Mouse (Mus musculus) embryonic facial prominence, embryonic 14.5 days (tissue): ENCODE measurements around the gene March8. TPM values are rescaled to one million over a fixed set of nuclear protein-coding genes. Genes with fewer than 3 reads are reported as not detected.
"Not testable (repeated sequence)": the region's sequence is repeated elsewhere in the genome, so short reads cannot be mapped to it uniquely, and the experiment has no call there.

Source experiments
- ATAC-seq: fragments of 200-750 bp; cut with Nextera tagmentation; 2 replicates; pipeline ENCODE4 v1.8.0; 2017; ENCODE audit warnings: low read depth, moderate number of reproducible peaks, moderate TSS enrichment
- DNase-seq: peaks from one replicate; pipeline ENCODE4 v3.0.0-alpha.2; 2015; ENCODE audit warnings: low spot score
- H3K27ac ChIP-seq: fragments of 300-500 bp; sonication (generic); replicated peaks from 2 replicates; pipeline ENCODE4 v1.5.1; 2014; ENCODE audit warnings: low read depth, mild to moderate bottlenecking, low read length, moderate library complexity
- H3K27me3 ChIP-seq: fragments of 300-500 bp; sonication (generic); replicated peaks from 2 replicates; pipeline ENCODE4 v1.6.1; 2014; ENCODE audit warnings: low read length; ENCODE audit not compliant: control insufficient read depth, insufficient read depth
- H3K36me3 ChIP-seq: fragments of 300-500 bp; sonication (generic); 2 replicates; pipeline ENCODE4 v1.6.1; 2014; ENCODE audit warnings: low read length, mixed read lengths; ENCODE audit not compliant: control insufficient read depth, insufficient read depth
- H3K4me1 ChIP-seq: fragments of 300-500 bp; sonication (generic); 2 replicates; pipeline ENCODE4 v1.6.1; 2014; ENCODE audit warnings: antibody characterized with exemption, low read length; ENCODE audit not compliant: control insufficient read depth, insufficient read depth
- H3K4me2 ChIP-seq: fragments of 300-500 bp; sonication (generic); 2 replicates; pipeline ENCODE4 v1.6.1; 2014; ENCODE audit warnings: low read depth, mild to moderate bottlenecking, low read length, moderate library complexity, mixed read lengths
- H3K4me3 ChIP-seq: fragments of 300-500 bp; sonication (generic); 2 replicates; pipeline ENCODE4 v1.5.1; 2014; ENCODE audit warnings: low read depth, mild to moderate bottlenecking, low read length
- H3K9ac ChIP-seq: fragments of 300-500 bp; sonication (generic); 2 replicates; pipeline ENCODE4 v1.6.1; 2014; ENCODE audit warnings: low read depth, mild to moderate bottlenecking, low read length, moderate library complexity, mixed read lengths
- H3K9me3 ChIP-seq: fragments of 300-500 bp; sonication (generic); 2 replicates; pipeline ENCODE4 v1.6.1; 2016; ENCODE audit warnings: low read length; ENCODE audit not compliant: control insufficient read depth
- WGBS: fragments of 180-500 bp; shearing (Covaris S2); extraction: QIAGEN DNeasy Blood & Tissue Kit; methylation state at CpG from one replicate; pipeline ENCODE4 v1.1.7; 2014; 5-methylcytosine and 5-hydroxymethylcytosine counted together
- polyA plus RNA-seq: library from polyadenylated mRNA; unstranded; fragments of >200 nt; fragmentation: Nextera tagmentation; extraction: Ambion mirVana; gene quantifications from 2 replicates; pipeline ENCODE4 v1.2.1, GENCODE M21; 2014

The March8 gene
- polyA plus RNA-seq, 1 experiment from 2014 or later, result 31.8 TPM

GRCm38 (mm10) chr6:116347953-116348352 lies 10.1 kb downstream of the March8 start:
- Histone ChIP-seq H3K4me1 (no peaks in the 10 kb centered on the region), H3K4me3 (no peak overlapping the region), H3K9ac (no peak overlapping the region), H3K9me3 (no peaks in the 10 kb centered on the region), H3K27me3 (no peaks in the 10 kb centered on the region), H3K36me3 (no peaks in the 10 kb centered on the region), H3K27ac (no peak overlapping the region), H3K4me2 (no peak overlapping the region)
- no peak for DNase-seq
- WGBS, result 78% methylated on average over 2 of the region's 2 CpGs
- ATAC-seq, result no peak

- Histone ChIP-seq H3K27ac (no peak overlapping the region), H3K9me3 (no peaks in the 10 kb centered on the region), H3K36me3 (no peaks in the 10 kb centered on the region), H3K4me2 (no peak overlapping the region), H3K4me3 (no peak overlapping the region), H3K4me1 (no peaks in the 10 kb centered on the region), H3K9ac (no peak overlapping the region), H3K27me3 (no peaks in the 10 kb centered on the region)
- 80% methylated on average over 3 of the region's 3 CpGs for WGBS
- ATAC-seq (no peak), DNase-seq (no peak)
Observed at GRCm38 (mm10) chr6:116349997-116350396, 12.2 kb downstream of the March8 start.

GRCm38 (mm10) chr6:116350643-116351042 lies 12.8 kb downstream of the March8 start:
- ATAC-seq (no peak), DNase-seq (no peak)
- Histone ChIP-seq H3K36me3 (no peaks in the 10 kb centered on the region), H3K9ac (no peak overlapping the region), H3K4me2 (no peak overlapping the region), H3K27ac (no peak overlapping the region), H3K4me1 (no peaks in the 10 kb centered on the region), H3K9me3 (no peaks in the 10 kb centered on the region), H3K27me3 (no peaks in the 10 kb centered on the region), H3K4me3 (no peak overlapping the region)
- WGBS, result 85% methylated on average over 6 of the region's 6 CpGs

DNA sequence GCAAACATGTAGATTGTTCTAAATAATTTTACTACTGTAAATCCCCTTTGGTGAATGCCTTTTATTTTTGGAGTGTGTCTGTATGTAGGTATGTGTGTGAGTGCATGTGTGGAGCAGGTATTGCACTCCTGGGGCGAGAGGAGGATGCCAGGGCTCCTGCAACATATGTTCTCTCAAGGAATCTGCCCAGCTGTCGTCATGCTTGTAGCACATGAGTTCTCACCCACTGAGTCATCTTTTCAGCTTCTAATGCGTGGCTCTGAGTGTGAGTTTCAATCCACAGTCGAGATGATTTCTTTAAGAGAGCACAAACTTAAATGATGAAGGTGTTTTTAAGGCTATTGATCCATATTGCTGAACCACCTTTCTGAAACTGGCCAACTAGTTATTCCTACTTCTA lies 13.7 kb downstream of the March8 start:
- WGBS, result 76% methylated on average over 4 of the region's 4 CpGs

DNA sequence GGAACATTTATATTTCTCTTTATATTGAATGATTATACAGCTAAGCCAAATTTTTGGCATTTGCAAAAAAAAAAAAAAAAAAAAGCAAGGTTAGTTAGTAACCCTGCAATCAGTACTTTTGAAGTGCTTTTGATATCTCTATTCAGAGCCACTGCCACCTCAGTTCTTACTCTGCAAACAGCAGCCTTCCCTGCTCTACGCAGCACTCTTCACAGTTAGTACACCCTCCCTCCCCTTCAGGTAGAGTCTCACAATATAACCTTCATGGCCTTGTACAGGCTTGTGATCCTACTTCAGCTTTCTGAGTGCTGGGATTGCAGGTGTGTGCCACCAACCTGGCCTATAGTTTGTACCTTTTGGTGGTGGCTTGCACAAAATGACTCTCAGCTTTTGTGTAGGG lies 15.6 kb downstream of the March8 start:
- Histone ChIP-seq H3K9ac (no peak overlapping the region), H3K27ac (no peak overlapping the region), H3K27me3 (no peaks in the 10 kb centered on the region), H3K4me3 (no peak overlapping the region), H3K9me3 (no peaks in the 10 kb centered on the region), H3K36me3 (no peaks in the 10 kb centered on the region), H3K4me2 (no peak overlapping the region), H3K4me1 (no peaks in the 10 kb centered on the region)
- DNase-seq (no peak), ATAC-seq (no peak)
- WGBS, result 88% methylated on average over 1 of the region's 1 CpGs

More for the DNA sequence above, 13.7 kb downstream of the March8 start:
- ATAC-seq (no peak), DNase-seq (no peak)
- Histone ChIP-seq H3K36me3 (no peaks in the 10 kb centered on the region), H3K4me1 (no peaks in the 10 kb centered on the region), H3K4me3 (no peak overlapping the region), H3K4me2 (no peak overlapping the region), H3K9ac (no peak overlapping the region), H3K9me3 (no peaks in the 10 kb centered on the region), H3K27me3 (no peaks in the 10 kb centered on the region), H3K27ac (no peak overlapping the region)

DNA sequence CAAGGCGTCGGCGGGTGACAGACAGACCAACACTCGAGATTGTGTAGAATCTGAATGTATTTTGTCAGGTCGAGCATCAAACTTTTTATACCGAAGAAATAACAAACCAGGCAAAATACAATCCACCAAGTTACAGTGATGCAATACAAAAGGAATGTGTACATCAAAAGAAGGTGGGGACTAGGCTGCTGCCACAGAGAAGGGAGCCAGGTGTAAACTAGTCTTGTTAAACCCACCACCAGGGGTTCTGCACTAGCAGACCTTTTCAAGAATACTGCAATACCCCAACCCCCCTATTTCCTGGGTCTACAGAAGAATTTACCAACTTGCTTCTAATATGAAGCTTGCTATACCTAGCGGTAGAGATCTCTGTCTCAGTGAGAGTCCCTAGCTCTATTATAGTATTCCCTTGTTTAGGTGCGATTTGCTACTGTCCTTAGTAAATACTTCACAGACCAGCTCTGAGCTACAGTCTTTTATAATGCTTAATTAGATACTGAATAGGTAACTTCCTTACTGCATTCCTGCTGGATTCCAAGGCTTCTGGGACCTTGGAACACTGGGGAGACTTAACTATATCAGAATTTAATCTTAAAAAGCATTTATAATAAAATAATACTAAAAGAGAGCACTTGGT lies 18.6 kb downstream of the March8 start:
- H3K4me3 ChIP-seq, result not testable (repeated sequence)

GRCm38 (mm10) chr6:116356948-116357325 lies 19.1 kb downstream of the March8 start:
- Histone ChIP-seq H3K27ac (no peak overlapping the region), H3K9ac (no peak overlapping the region), H3K36me3 (no peaks in the 10 kb centered on the region), H3K4me2 (no peak overlapping the region), H3K4me1 (no peaks in the 10 kb centered on the region), H3K4me3 (no peak overlapping the region), H3K9me3 (no peaks in the 10 kb centered on the region), H3K27me3 (no peaks in the 10 kb centered on the region)
- no peak for DNase-seq
- 73% methylated on average over 4 of the region's 4 CpGs for WGBS
- ATAC-seq, result no peak

More for the DNA sequence above, 18.6 kb downstream of the March8 start:
- not testable (repeated sequence) for H3K27me3 ChIP-seq, H3K9me3 ChIP-seq, H3K36me3 ChIP-seq, H3K9ac ChIP-seq, H3K27ac ChIP-seq, ATAC-seq, H3K4me1 ChIP-seq, H3K4me2 ChIP-seq
- WGBS, result 68% methylated on average over 8 of the region's 8 CpGs
- peak; percentile 2 for DNase-seq

DNA sequence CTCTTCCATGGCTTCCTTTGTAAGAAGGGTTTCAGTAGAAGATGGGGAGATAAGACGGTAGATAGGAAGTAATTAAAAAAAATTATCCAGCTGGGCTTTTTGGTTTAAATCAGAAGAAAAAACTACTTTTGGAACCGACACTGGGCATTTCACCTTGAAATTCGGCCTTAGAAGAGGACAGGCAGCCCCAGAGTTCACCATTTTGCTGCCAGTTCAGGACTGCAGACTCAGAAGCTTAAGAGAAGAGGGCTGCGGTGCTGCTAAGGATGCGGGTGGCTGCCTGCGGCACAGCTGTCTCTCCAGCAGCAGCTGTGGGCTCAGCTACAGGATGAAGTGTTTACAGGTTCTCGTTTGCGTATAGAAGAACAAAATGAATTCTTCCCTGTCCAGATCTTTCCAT lies 20.2 kb downstream of the March8 start:
- H3K27me3 ChIP-seq, result no peaks in the 10 kb centered on the region
- no peak for ATAC-seq

DNA sequence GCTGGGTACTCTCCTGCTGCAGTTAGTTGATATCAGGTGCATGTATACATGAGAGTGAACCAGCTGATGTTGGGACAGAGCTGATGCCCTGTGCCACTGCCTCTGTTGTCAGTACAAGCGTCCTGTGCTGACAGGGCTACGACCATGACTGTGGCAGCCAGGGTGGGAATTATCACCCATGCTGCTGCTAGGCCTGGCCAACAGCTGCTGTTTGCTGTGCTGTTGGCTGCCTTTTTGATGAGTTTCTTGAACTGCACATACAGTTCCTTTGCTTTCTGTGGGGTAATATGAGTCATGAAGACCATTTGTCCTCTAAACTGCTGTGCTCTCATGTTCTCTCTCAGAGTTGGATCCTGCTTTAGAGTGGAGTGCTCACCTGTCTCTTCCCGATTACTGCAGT lies 21.4 kb downstream of the March8 start:
- 76% methylated on average over 3 of the region's 3 CpGs for WGBS
- ATAC-seq (peak; percentile 26; the same call in 1 of the 2 replicates), DNase-seq (peak; percentile 36)
- Histone ChIP-seq H3K27ac (no peak overlapping the region), H3K4me1 (no peaks in the 10 kb centered on the region), H3K27me3 (no peaks in the 10 kb centered on the region), H3K4me3 (no peak overlapping the region), H3K9ac (no peak overlapping the region), H3K36me3 (no peaks in the 10 kb centered on the region), H3K4me2 (no peak overlapping the region), H3K9me3 (no peaks in the 10 kb centered on the region)

More for the DNA sequence above, 20.2 kb downstream of the March8 start:
- Histone ChIP-seq H3K9me3 (no peaks in the 10 kb centered on the region), H3K36me3 (no peaks in the 10 kb centered on the region), H3K4me1 (no peaks in the 10 kb centered on the region), H3K4me3 (no peak overlapping the region), H3K9ac (no peak overlapping the region), H3K4me2 (no peak overlapping the region), H3K27ac (no peak overlapping the region)
- WGBS, result 66% methylated on average over 8 of the region's 8 CpGs
- peak; percentile 14 for DNase-seq
